Mouse (Mus musculus) lung, postnatal 0 days (tissue): ENCODE measurements around the gene Hmcn1. TPM values are rescaled to one million over a fixed set of nuclear protein-coding genes. Genes with fewer than 3 reads are reported as not detected.

Experiments used
- ATAC-seq: fragments of 200-750 bp; cut with Nextera tagmentation; 2 replicates; pipeline ENCODE4 v1.8.0; 2017; ENCODE audit warnings: moderate library complexity
- DNase-seq: peaks from one replicate; pipeline ENCODE4 v3.0.0-alpha.2; 2016; ENCODE audit warnings: low spot score
- H3K27ac ChIP-seq: fragments of 300-500 bp; sonication (generic); 2 replicates; pipeline ENCODE4 v1.5.1; 2014; ENCODE audit warnings: antibody characterized with exemption, mild to moderate bottlenecking, low read length, mixed read lengths
- H3K27me3 ChIP-seq: fragments of 300-500 bp; sonication (generic); replicated peaks from 2 replicates; pipeline ENCODE4 v1.6.1; 2014; ENCODE audit warnings: low read length, mixed read lengths; ENCODE audit not compliant: insufficient read depth
- H3K36me3 ChIP-seq: fragments of 300-500 bp; sonication (generic); 2 replicates; pipeline ENCODE4 v1.6.1; 2014; ENCODE audit warnings: low read length, mixed read lengths; ENCODE audit not compliant: insufficient read depth
- H3K4me1 ChIP-seq: fragments of 300-500 bp; sonication (generic); 2 replicates; pipeline ENCODE4 v1.6.1; 2014; ENCODE audit warnings: antibody characterized with exemption, low read depth, low read length, mixed read lengths; ENCODE audit not compliant: insufficient read depth
- H3K4me2 ChIP-seq: fragments of 300-500 bp; sonication (generic); replicated peaks from 2 replicates; pipeline ENCODE4 v1.6.1; 2014; ENCODE audit warnings: low read depth, mild to moderate bottlenecking, low read length, moderate library complexity, mixed read lengths
- H3K4me3 ChIP-seq: fragments of 300-500 bp; sonication (generic); 2 replicates; pipeline ENCODE4 v1.5.1; 2014; ENCODE audit warnings: low read depth, low read length
- H3K9ac ChIP-seq: fragments of 300-500 bp; sonication (generic); replicated peaks from 2 replicates; pipeline ENCODE4 v1.6.1; 2014; ENCODE audit warnings: low read depth, mild to moderate bottlenecking
- H3K9me3 ChIP-seq: fragments of 300-500 bp; sonication (generic); 2 replicates; pipeline ENCODE4 v1.6.1; 2016; ENCODE audit warnings: low read length, mixed read lengths
- CTCF ChIP-seq: IDR thresholded peaks from 2 replicates; pipeline ENCODE4 v1.5.1; 2016; ENCODE audit warnings: antibody characterized with exemption, mild to moderate bottlenecking
- EP300 ChIP-seq: IDR thresholded peaks from 2 replicates; pipeline ENCODE4 v1.6.1; 2016; ENCODE audit warnings: antibody characterized with exemption, mild to moderate bottlenecking, control low read depth
- WGBS: fragments of 180-500 bp; shearing (Covaris S2); extraction: QIAGEN DNeasy Blood & Tissue Kit; methylation state at CpG from one replicate; pipeline ENCODE4 v1.1.7; 2014; 5-methylcytosine and 5-hydroxymethylcytosine counted together
- polyA plus RNA-seq: library from polyadenylated mRNA; unstranded; fragments of >200 nt; fragmentation: Nextera tagmentation; extraction: Ambion mirVana; gene quantifications from 2 replicates; pipeline ENCODE4 v1.2.1, GENCODE M21; 2015

The Hmcn1 gene
- polyA plus RNA-seq, 1 experiment from 2014 or later, result 24.7 TPM

DNA sequence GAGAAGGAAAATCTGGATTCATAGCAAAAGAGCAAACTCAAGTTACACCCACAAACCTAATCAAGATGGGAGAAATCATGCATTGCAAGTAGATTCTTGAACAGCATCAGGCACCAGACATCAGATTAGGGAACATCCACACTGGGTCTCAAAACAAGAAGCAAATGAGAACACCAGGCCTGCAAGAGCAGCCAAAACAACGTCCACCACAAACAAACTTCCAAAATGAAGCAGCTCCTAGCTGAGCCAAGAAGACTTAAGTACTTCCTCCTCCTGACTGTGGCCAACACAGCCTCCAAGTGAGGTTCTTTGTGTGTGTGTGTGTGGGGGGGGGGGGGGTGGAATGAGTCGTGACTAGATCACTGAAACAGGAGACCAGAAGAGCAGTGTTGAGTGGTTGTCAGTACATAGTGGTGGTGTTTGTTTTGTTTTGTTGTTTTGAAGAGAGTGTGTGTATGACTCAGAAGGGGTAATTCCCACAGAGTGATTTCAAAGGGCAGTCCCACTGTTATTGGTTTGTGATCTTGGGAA, 232.4 kb downstream of the Hmcn1 start:
- Histone ChIP-seq H3K27me3 (no peaks in the 10 kb centered on the region), H3K9me3 (no peaks in the 10 kb centered on the region), H3K4me3 (no peak overlapping the region), H3K27ac (no peak overlapping the region), H3K9ac (no peak overlapping the region), H3K4me2 (no peak overlapping the region), H3K36me3 (no peaks in the 10 kb centered on the region), H3K4me1 (peaks cover 9% of the 10 kb centered on the region; the same call in 1 of the 2 replicates)
- peak; percentile 19 for DNase-seq
- TF ChIP-seq CTCF (no peak), EP300 (no peak)
- WGBS, result 16% methylated on average over 2 of the region's 2 CpGs
- peak; percentile 57 for ATAC-seq

DNA sequence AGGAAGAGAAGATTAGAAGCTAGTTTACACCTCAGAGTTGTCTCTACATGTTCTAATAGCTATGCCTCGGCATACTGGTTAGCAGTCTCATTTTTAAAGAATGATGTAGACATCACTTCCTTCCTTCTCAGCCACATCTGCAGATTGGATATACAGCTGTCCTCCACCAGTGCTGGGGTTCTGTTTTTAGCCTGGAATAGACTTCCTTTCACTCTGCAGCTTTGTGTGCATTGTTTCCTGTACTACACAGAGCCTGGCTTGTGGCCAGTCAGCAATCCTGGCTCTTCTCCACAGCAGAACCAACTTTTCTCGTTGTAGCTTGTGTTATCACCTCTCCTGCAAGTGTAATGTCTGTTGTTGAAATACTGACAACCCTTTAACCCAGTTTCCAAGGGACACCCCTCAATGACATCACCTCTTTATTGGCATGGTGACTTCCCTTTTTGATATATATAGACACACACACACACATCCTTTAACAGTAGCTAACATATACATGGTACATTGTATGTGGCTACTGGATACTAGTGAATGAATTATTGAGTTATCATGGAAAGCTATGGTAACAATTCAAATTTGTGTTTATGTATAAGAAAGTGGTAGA, 233.7 kb downstream of the Hmcn1 start:
- Histone ChIP-seq H3K9ac (no peak overlapping the region), H3K4me3 (no peak overlapping the region), H3K4me2 (no peak overlapping the region), H3K9me3 (no peaks in the 10 kb centered on the region), H3K4me1 (peaks cover 7% of the 10 kb centered on the region; the same call in 1 of the 2 replicates), H3K27me3 (no peaks in the 10 kb centered on the region), H3K36me3 (no peaks in the 10 kb centered on the region), H3K27ac (no peak overlapping the region)
- peak; percentile 85 for ATAC-seq
- 19% methylated on average over 2 of the region's 2 CpGs for WGBS
- TF ChIP-seq EP300 (peak; percentile 64; the same call in 1 of the 2 replicates), CTCF (no peak)
- peak; percentile 60 for DNase-seq

DNA sequence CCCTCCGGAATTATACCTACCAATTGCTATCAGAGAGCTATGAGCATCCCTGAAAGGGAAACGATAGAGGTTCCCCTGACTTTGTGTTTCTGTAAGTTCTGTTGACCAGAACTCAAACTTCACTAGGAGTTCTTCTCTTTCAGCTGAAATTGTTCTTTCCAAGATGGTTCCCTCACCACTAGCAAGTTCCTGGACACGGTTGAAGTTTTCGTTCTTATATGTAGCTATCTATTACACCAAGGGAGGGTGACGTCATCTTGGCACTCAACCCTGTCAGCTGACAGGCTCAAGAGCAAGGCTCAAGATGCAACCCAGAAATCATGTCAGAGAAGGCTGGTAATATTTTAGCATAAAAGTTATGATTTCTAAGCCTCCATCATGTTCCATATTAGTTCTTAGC, 239.3 kb downstream of the Hmcn1 start:
- H3K4me2 ChIP-seq, result no peak overlapping the region
- no peaks in the 10 kb centered on the region for H3K36me3 ChIP-seq
- no peak overlapping the region for H3K9ac ChIP-seq
- WGBS, result 75% methylated on average over 5 of the region's 5 CpGs
- no peaks in the 10 kb centered on the region for H3K4me1 ChIP-seq
- ATAC-seq, result no peak
- no peak for DNase-seq
- no peaks in the 10 kb centered on the region for H3K27me3 ChIP-seq
- no peaks in the 10 kb centered on the region for H3K9me3 ChIP-seq
- no peak for TF ChIP-seq EP300
- no peak for TF ChIP-seq CTCF
- H3K27ac ChIP-seq, result no peak overlapping the region
- no peak overlapping the region for H3K4me3 ChIP-seq

DNA sequence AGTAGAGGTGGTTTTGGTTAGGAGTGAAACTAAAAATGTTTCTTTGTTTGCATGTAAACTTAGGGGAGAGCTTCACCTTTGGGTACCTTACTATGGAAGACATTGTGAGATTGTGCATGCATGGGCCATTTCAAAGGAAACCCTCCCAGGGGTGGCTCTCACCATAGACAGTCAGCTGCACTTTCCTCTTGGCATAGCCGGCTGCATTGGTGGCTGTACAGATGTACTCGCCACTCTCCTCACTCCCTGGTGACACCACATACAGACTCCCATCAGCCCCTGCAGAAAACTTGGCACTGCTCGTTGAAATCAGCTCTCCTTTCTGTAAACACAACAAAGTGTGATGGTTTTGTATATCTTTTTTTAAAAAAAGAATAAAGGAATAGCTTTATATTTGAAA, 244.5 kb downstream of the Hmcn1 start:
- H3K4me3 ChIP-seq, result no peak overlapping the region
- H3K27ac ChIP-seq, result no peak overlapping the region
- no peaks in the 10 kb centered on the region for H3K36me3 ChIP-seq
- H3K27me3 ChIP-seq, result no peaks in the 10 kb centered on the region
- H3K9me3 ChIP-seq, result no peaks in the 10 kb centered on the region
- no peak overlapping the region for H3K4me2 ChIP-seq
- TF ChIP-seq EP300, result no peak
- no peak for TF ChIP-seq CTCF
- H3K9ac ChIP-seq, result no peak overlapping the region
- DNase-seq (no peak), ATAC-seq (no peak)
- 63% methylated on average over 3 of the region's 3 CpGs for WGBS
- no peaks in the 10 kb centered on the region for H3K4me1 ChIP-seq

DNA sequence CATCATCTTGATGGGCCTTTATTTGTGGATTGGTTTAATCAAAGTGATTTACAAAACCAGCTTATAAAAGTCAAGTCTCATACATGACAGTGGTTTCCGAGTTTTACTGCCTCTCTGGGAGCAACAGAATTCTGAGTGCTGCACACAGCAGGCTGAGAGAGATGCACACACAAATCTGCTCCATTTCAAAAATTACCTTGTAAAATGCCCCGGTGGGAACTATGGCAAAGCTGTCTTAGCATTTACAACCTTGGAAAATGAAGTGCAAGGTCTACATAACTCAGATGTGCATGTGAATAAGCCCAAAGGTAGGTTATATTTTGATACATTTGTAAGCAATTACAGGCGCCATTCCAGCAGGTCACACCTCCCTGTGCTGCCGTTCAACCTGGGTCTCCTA, 245.5 kb downstream of the Hmcn1 start:
- no peaks in the 10 kb centered on the region for H3K27me3 ChIP-seq
- H3K9me3 ChIP-seq, result no peaks in the 10 kb centered on the region
- no peak overlapping the region for H3K27ac ChIP-seq
- no peak overlapping the region for H3K9ac ChIP-seq
- H3K36me3 ChIP-seq, result no peaks in the 10 kb centered on the region
- DNase-seq (no peak), ATAC-seq (no peak)
- TF ChIP-seq EP300, result no peak
- TF ChIP-seq CTCF, result no peak
- H3K4me3 ChIP-seq, result no peak overlapping the region
- no peaks in the 10 kb centered on the region for H3K4me1 ChIP-seq
- no peak overlapping the region for H3K4me2 ChIP-seq
- 91% methylated on average over 4 of the region's 4 CpGs for WGBS

DNA sequence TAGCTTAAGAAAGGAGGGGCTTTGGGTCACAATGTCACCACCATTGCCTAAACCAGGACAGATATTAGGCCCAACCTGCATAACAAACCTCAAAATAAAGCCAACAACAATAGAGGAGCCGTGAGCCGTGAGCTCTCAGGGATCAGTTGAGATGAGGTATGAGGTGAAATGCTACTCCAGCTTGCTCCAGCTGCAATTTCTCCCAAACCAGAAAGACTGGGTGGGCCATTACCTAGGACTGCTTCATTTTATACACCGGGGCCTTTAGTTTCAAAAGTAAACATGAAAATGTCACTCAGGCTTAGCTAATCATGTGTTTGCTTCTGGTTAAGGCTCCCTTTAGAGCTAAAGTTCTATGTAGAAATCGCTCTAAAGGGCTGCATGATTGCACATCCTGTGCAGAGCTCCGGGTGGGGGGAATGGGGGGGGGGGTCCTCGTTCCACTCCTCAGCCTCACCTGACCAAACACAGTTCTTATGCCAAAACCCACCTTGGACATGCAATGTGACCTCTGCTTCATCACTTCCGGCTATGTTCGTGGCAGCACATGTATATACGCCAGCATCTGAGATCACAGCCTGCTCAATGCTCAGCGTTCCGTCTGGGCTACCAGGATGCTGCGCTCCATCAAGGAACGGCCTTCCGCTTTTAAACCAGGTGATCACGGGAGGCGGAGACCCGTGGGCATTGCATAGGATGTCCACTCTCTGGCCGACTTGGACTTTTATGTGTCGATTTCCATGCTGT, 250.0 kb downstream of the Hmcn1 start:
- no peaks in the 10 kb centered on the region for H3K27me3 ChIP-seq
- WGBS, result 70% methylated on average over 19 of the region's 19 CpGs
- no peak for TF ChIP-seq EP300
- no peak for TF ChIP-seq CTCF
- H3K9me3 ChIP-seq, result no peaks in the 10 kb centered on the region
- H3K27ac ChIP-seq, result no peak overlapping the region
- no peak overlapping the region for H3K4me3 ChIP-seq
- DNase-seq (no peak), ATAC-seq (no peak)
- no peak overlapping the region for H3K9ac ChIP-seq
- no peaks in the 10 kb centered on the region for H3K4me1 ChIP-seq
- H3K4me2 ChIP-seq, result no peak overlapping the region
- H3K36me3 ChIP-seq, result no peaks in the 10 kb centered on the region
